Mouse (Mus musculus): Measurements from ENCODE around the gene Clta.
A peak's percentile ranks its signal among the peaks of the same experiment; 100 is the strongest.

Gene Clta

GRCm38 (mm10) chr4:44004126-44004525 lies at the start of gene Clta:
Clta (plus strand) TSS chr4:44004452.
- DNase-seq (ENCODE audit: low read depth, low spot score), result no peak

- DNase-seq (ENCODE audit: low read depth, low spot score), result peak; percentile 70
Measured at GRCm38 (mm10) chr4:43957292-43957845, 46.9 kb upstream of the Clta start, which contains the start of gene Glipr2. Glipr2 (plus strand) TSS chr4:43957401.

- DNase-seq (ENCODE audit: low read depth, low spot score), result peak; percentile 56
Measured at GRCm38 (mm10) chr4:43957846-43958461, 46.3 kb upstream of the Clta start.

- DNase-seq (ENCODE audit: low read depth, low spot score), result no peak
Measured at GRCm38 (mm10) chr4:43959523-43960179, 44.6 kb upstream of the Clta start.

GRCm38 (mm10) chr4:43960207-43960606 lies 44.0 kb upstream of the Clta start:
- no peak for DNase-seq (ENCODE audit: low read depth, low spot score)

- no peak for DNase-seq (ENCODE audit: low read depth, low spot score)
Measured at GRCm38 (mm10) chr4:43964326-43964833, 39.9 kb upstream of the Clta start.

- DNase-seq (ENCODE audit: low read depth, low spot score), result no peak
Measured at GRCm38 (mm10) chr4:43964951-43965684, 39.1 kb upstream of the Clta start.

GRCm38 (mm10) chr4:43965856-43966535 lies 38.3 kb upstream of the Clta start:
- DNase-seq (ENCODE audit: low read depth, low spot score), result no peak

- DNase-seq (ENCODE audit: low read depth, low spot score), result no peak
Measured at GRCm38 (mm10) chr4:43968650-43969049, 35.6 kb upstream of the Clta start.

GRCm38 (mm10) chr4:43969373-43969772 lies 34.9 kb upstream of the Clta start:
- no peak for DNase-seq (ENCODE audit: low read depth, low spot score)

GRCm38 (mm10) chr4:43970393-43971330 lies 33.6 kb upstream of the Clta start:
- no peak for DNase-seq (ENCODE audit: low read depth, low spot score)

GRCm38 (mm10) chr4:43971541-43972136 lies 32.6 kb upstream of the Clta start:
- no peak for DNase-seq (ENCODE audit: low read depth, low spot score)

GRCm38 (mm10) chr4:43972137-43972591 lies 32.1 kb upstream of the Clta start:
- DNase-seq (ENCODE audit: low read depth, low spot score), result no peak

- peak; percentile 87 for DNase-seq (ENCODE audit: low read depth, low spot score)
Measured at GRCm38 (mm10) chr4:43973526-43973981, 30.7 kb upstream of the Clta start.

GRCm38 (mm10) chr4:43974914-43975616 lies 29.2 kb upstream of the Clta start:
- no peak for DNase-seq (ENCODE audit: low read depth, low spot score)

GRCm38 (mm10) chr4:43976223-43976740 lies 28.0 kb upstream of the Clta start:
- no peak for DNase-seq (ENCODE audit: low read depth, low spot score)

- DNase-seq (ENCODE audit: low read depth, low spot score), result peak; percentile 53
Measured at GRCm38 (mm10) chr4:43978521-43979443, 25.5 kb upstream of the Clta start.

- DNase-seq (ENCODE audit: low read depth, low spot score), result no peak
Measured at GRCm38 (mm10) chr4:43979746-43980145, 24.5 kb upstream of the Clta start.
